Mouse (Mus musculus) midbrain, embryonic 15.5 days (tissue): ENCODE measurements at regions not wholly inside any gene's neighbourhood (a gene's known extent, or its start where the extent isn't known, plus 50 kb on each side); places are given as distances from the start of the nearest gene placed in this dataset.
A peak's percentile ranks its signal among the peaks of the same experiment; 100 is the strongest.

Experiments used
- ATAC-seq: fragments of 200-750 bp; cut with Nextera tagmentation; replicated peaks from 2 replicates; pipeline ENCODE4 v1.8.0; 2017; ENCODE audit warnings: moderate TSS enrichment
- H3K27ac ChIP-seq: fragments of 300-500 bp; sonication (generic); 2 replicates; pipeline ENCODE4 v1.5.1; 2015; ENCODE audit warnings: mild to moderate bottlenecking, inconsistent platforms
- H3K27me3 ChIP-seq: fragments of 300-500 bp; sonication (generic); replicated peaks from 2 replicates; pipeline ENCODE4 v1.6.1; 2015; ENCODE audit warnings: inconsistent platforms
- H3K36me3 ChIP-seq: fragments of 300-500 bp; sonication (generic); replicated peaks from 2 replicates; pipeline ENCODE4 v1.6.1; 2015; ENCODE audit warnings: inconsistent platforms
- H3K4me1 ChIP-seq: fragments of 300-500 bp; sonication (generic); 2 replicates; pipeline ENCODE4 v1.6.1; 2015; ENCODE audit warnings: inconsistent platforms
- H3K4me2 ChIP-seq: fragments of 300-500 bp; sonication (generic); 2 replicates; pipeline ENCODE4 v1.6.1; 2015; ENCODE audit warnings: inconsistent platforms, mild to moderate bottlenecking, moderate library complexity
- H3K4me3 ChIP-seq: fragments of 300-500 bp; sonication (generic); 2 replicates; pipeline ENCODE4 v1.5.1; 2015; ENCODE audit warnings: mild to moderate bottlenecking, inconsistent platforms
- H3K9ac ChIP-seq: fragments of 300-500 bp; sonication (generic); 2 replicates; pipeline ENCODE4 v1.6.1; 2015; ENCODE audit warnings: mild to moderate bottlenecking, inconsistent platforms
- H3K9me3 ChIP-seq: fragments of 300-500 bp; sonication (generic); 2 replicates; pipeline ENCODE4 v1.6.1; 2016; ENCODE audit warnings: inconsistent platforms
- WGBS: fragments of 180-500 bp; shearing (Covaris S2); methylation state at CpG from one replicate; pipeline ENCODE4 v1.1.7; 2015; ENCODE audit warnings: mixed read lengths; 5-methylcytosine and 5-hydroxymethylcytosine counted together

- no peaks in the 10 kb centered on the region for H3K36me3 ChIP-seq
- WGBS, result 40% methylated on average over 2 of the region's 2 CpGs
- ATAC-seq, result no peak
Measured at GRCm38 (mm10) chr6:44092336-44092735, 426.3 kb upstream of the Tpk1 start.

GRCm38 (mm10) chr6:44081922-44082552 is 416.0 kb upstream of the Tpk1 start:
- 76% methylated on average over 2 of the region's 2 CpGs for WGBS
- Histone ChIP-seq H3K4me1 (no peaks in the 10 kb centered on the region), H3K27me3 (no peaks in the 10 kb centered on the region), H3K27ac (no peak overlapping the region), H3K4me3 (no peak overlapping the region), H3K4me2 (no peak overlapping the region), H3K9ac (no peak overlapping the region), H3K36me3 (no peaks in the 10 kb centered on the region), H3K9me3 (no peaks in the 10 kb centered on the region)
- peak; percentile 63; the same call in 1 of the 2 replicates for ATAC-seq

More at GRCm38 (mm10) chr6:44092336-44092735, 426.3 kb upstream of the Tpk1 start:
- H3K27ac ChIP-seq, result no peak overlapping the region
- no peaks in the 10 kb centered on the region for H3K27me3 ChIP-seq
- no peak overlapping the region for H3K9ac ChIP-seq
- no peaks in the 10 kb centered on the region for H3K9me3 ChIP-seq
- H3K4me3 ChIP-seq, result no peak overlapping the region
- H3K4me2 ChIP-seq, result no peak overlapping the region
- H3K4me1 ChIP-seq, result no peaks in the 10 kb centered on the region

- H3K27ac ChIP-seq, result no peak overlapping the region
- ATAC-seq, result no peak
- no peak overlapping the region for H3K4me2 ChIP-seq
- no peaks in the 10 kb centered on the region for H3K4me1 ChIP-seq
- H3K27me3 ChIP-seq, result no peaks in the 10 kb centered on the region
- H3K36me3 ChIP-seq, result no peaks in the 10 kb centered on the region
- WGBS, result 74% methylated on average over 1 of the region's 1 CpGs
- H3K9me3 ChIP-seq, result no peaks in the 10 kb centered on the region
- H3K4me3 ChIP-seq, result no peak overlapping the region
- no peak overlapping the region for H3K9ac ChIP-seq
Measured at GRCm38 (mm10) chr6:44073124-44073523, 407.0 kb upstream of the Tpk1 start.

- H3K4me3 ChIP-seq, result no peak overlapping the region
- H3K36me3 ChIP-seq, result no peaks in the 10 kb centered on the region
- H3K9ac ChIP-seq, result no peak overlapping the region
- no peak overlapping the region for H3K4me2 ChIP-seq
- no peak for ATAC-seq
- H3K27ac ChIP-seq, result no peak overlapping the region
- H3K27me3 ChIP-seq, result no peaks in the 10 kb centered on the region
- no peaks in the 10 kb centered on the region for H3K9me3 ChIP-seq
- 90% methylated on average over 1 of the region's 1 CpGs for WGBS
- H3K4me1 ChIP-seq, result no peaks in the 10 kb centered on the region
Measured at GRCm38 (mm10) chr6:44067841-44068240, 401.8 kb upstream of the Tpk1 start.
